Mouse (Mus musculus): ENCODE measurements at regions not wholly inside any gene's neighbourhood (a gene's known extent, or its start where the extent isn't known, plus 50 kb on each side); places are given as distances from the start of the nearest gene placed in this dataset.
"Not testable (repeated sequence)": the region's sequence is repeated elsewhere in the genome, so short reads cannot be mapped to it uniquely, and the experiment has no call there.

DNA sequence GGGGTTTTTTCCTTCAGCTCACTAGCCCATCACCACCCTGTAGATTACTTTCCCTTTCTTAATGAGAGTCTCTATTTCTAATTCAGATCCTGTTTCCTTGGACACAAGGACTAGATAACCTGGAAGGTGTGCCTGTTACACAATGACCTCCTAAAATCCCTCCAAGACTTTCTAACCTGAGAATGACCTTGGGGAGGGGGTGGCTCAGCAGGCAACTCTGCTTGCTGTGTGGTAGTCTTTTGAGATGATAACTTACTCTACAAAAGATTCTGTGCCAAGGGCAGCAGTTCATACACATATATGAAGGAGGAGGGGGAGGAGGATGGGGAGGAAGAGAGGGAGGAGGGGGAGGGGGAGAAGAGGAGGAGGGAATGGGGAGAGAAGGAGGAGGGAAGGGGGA lies 143.9 kb downstream of the Gxylt1 start:
- no peak overlapping the region for H3ac ChIP-seq (ENCODE audit: control insufficient read depth, insufficient read length, low read depth)
- TF ChIP-seq CEBPB (IDR thresholded peaks at IDR 0.05; ENCODE audit: low read depth) (no peak), MAX (IDR thresholded peaks at IDR 0.05) (no peak), MYOD1 (IDR thresholded peaks at IDR 0.05; ENCODE audit: control insufficient read depth, insufficient read length, low read depth) (no peak), CTCF (IDR thresholded peaks at IDR 0.05; ENCODE audit: control insufficient read depth, insufficient read depth, insufficient read length) (no peak), FOSL1 (IDR thresholded peaks at IDR 0.05; ENCODE audit: insufficient read depth, low read length, poor library complexity, severe bottlenecking) (no peak), MYOG (IDR thresholded peaks at IDR 0.05; ENCODE audit: control insufficient read depth, extremely low read depth, insufficient read length) (no peak)
- no peaks in the 10 kb centered on the region for H3K79me3 ChIP-seq (ENCODE audit: low read depth)
- peaks cover 4% of the 10 kb centered on the region for H3K27me3 ChIP-seq (ENCODE audit: control insufficient read depth, insufficient read depth, insufficient read length)
- H3K79me2 ChIP-seq (ENCODE audit: control insufficient read depth, insufficient read depth), result no peaks in the 10 kb centered on the region
- H3K36me3 ChIP-seq (ENCODE audit: control insufficient read depth, insufficient read depth), result no peaks in the 10 kb centered on the region
- H3K4me3 ChIP-seq (ENCODE audit: insufficient read depth, poor library complexity, severe bottlenecking), result no peak overlapping the region

- no peaks in the 10 kb centered on the region for H3K36me3 ChIP-seq (ENCODE audit: control insufficient read depth, insufficient read depth)
- H3K4me3 ChIP-seq (ENCODE audit: insufficient read depth, poor library complexity, severe bottlenecking), result no peak overlapping the region
- no peaks in the 10 kb centered on the region for H3K79me2 ChIP-seq (ENCODE audit: control insufficient read depth, insufficient read depth)
- H3K27me3 ChIP-seq (ENCODE audit: control insufficient read depth, insufficient read depth, insufficient read length), result no peaks in the 10 kb centered on the region
- H3ac ChIP-seq (ENCODE audit: control insufficient read depth, insufficient read length, low read depth), result no peak overlapping the region
- H3K79me3 ChIP-seq (ENCODE audit: low read depth), result no peaks in the 10 kb centered on the region
- TF ChIP-seq USF1 (IDR thresholded peaks at IDR 0.05; ENCODE audit: low read depth) (no peak), FOSL1 (IDR thresholded peaks at IDR 0.05; ENCODE audit: insufficient read depth, low read length, poor library complexity, severe bottlenecking) (no peak), MYOD1 (IDR thresholded peaks at IDR 0.05; ENCODE audit: control insufficient read depth, insufficient read length, low read depth) (no peak), CTCF (IDR thresholded peaks at IDR 0.05; ENCODE audit: control insufficient read depth, insufficient read depth, insufficient read length) (no peak), MYOG (IDR thresholded peaks at IDR 0.05; ENCODE audit: control insufficient read depth, extremely low read depth, insufficient read length) (no peak), MAX (IDR thresholded peaks at IDR 0.05) (no peak), CEBPB (IDR thresholded peaks at IDR 0.05; ENCODE audit: low read depth) (no peak)
Observed at GRCm38 (mm10) chr15:93125261-93125660, 149.7 kb downstream of the Gxylt1 start.

- H3K36me3 ChIP-seq (ENCODE audit: control insufficient read depth, insufficient read depth), result no peaks in the 10 kb centered on the region
- H3K27me3 ChIP-seq (ENCODE audit: control insufficient read depth, insufficient read depth, insufficient read length), result no peaks in the 10 kb centered on the region
- no peak for TF ChIP-seq CEBPB (IDR thresholded peaks at IDR 0.05; ENCODE audit: low read depth)
- TF ChIP-seq MYOG (IDR thresholded peaks at IDR 0.05; ENCODE audit: control insufficient read depth, extremely low read depth, insufficient read length), result no peak
- no peak for TF ChIP-seq FOSL1 (IDR thresholded peaks at IDR 0.05; ENCODE audit: insufficient read depth, low read length, poor library complexity, severe bottlenecking)
- no peak for TF ChIP-seq MYOD1 (IDR thresholded peaks at IDR 0.05; ENCODE audit: control insufficient read depth, insufficient read length, low read depth)
- TF ChIP-seq USF1 (IDR thresholded peaks at IDR 0.05; ENCODE audit: low read depth), result no peak
- no peak for TF ChIP-seq CTCF (IDR thresholded peaks at IDR 0.05; ENCODE audit: control insufficient read depth, insufficient read depth, insufficient read length)
- no peak for TF ChIP-seq MAX (IDR thresholded peaks at IDR 0.05)
- no peaks in the 10 kb centered on the region for H3K79me2 ChIP-seq (ENCODE audit: control insufficient read depth, insufficient read depth)
- H3ac ChIP-seq (ENCODE audit: control insufficient read depth, insufficient read length, low read depth), result no peak overlapping the region
- no peaks in the 10 kb centered on the region for H3K79me3 ChIP-seq (ENCODE audit: low read depth)
- no peak overlapping the region for H3K4me3 ChIP-seq (ENCODE audit: insufficient read depth, poor library complexity, severe bottlenecking)
Observed at GRCm38 (mm10) chr15:93121156-93121555, 153.8 kb downstream of the Gxylt1 start.

- not testable (repeated sequence) for H3K36me3 ChIP-seq (ENCODE audit: control insufficient read depth, insufficient read depth); H3K79me3 ChIP-seq (ENCODE audit: low read depth); H3K79me2 ChIP-seq (ENCODE audit: control insufficient read depth, insufficient read depth); H3K27me3 ChIP-seq (ENCODE audit: control insufficient read depth, insufficient read depth, insufficient read length); H3K4me3 ChIP-seq (ENCODE audit: insufficient read depth, poor library complexity, severe bottlenecking); H3ac ChIP-seq (ENCODE audit: control insufficient read depth, insufficient read length, low read depth)
Observed at GRCm38 (mm10) chr15:93117806-93118205, 157.2 kb downstream of the Gxylt1 start.

- no peaks in the 10 kb centered on the region for H3K36me3 ChIP-seq (ENCODE audit: control insufficient read depth, insufficient read depth)
- H3ac ChIP-seq (ENCODE audit: control insufficient read depth, insufficient read length, low read depth), result no peak overlapping the region
- H3K79me2 ChIP-seq (ENCODE audit: control insufficient read depth, insufficient read depth), result no peaks in the 10 kb centered on the region
- H3K27me3 ChIP-seq (ENCODE audit: control insufficient read depth, insufficient read depth, insufficient read length), result no peaks in the 10 kb centered on the region
- TF ChIP-seq CEBPB (IDR thresholded peaks at IDR 0.05; ENCODE audit: low read depth) (no peak), FOSL1 (IDR thresholded peaks at IDR 0.05; ENCODE audit: insufficient read depth, low read length, poor library complexity, severe bottlenecking) (no peak), MYOG (IDR thresholded peaks at IDR 0.05; ENCODE audit: control insufficient read depth, extremely low read depth, insufficient read length) (no peak), MAX (IDR thresholded peaks at IDR 0.05) (no peak), USF1 (IDR thresholded peaks at IDR 0.05; ENCODE audit: low read depth) (no peak), CTCF (IDR thresholded peaks at IDR 0.05; ENCODE audit: control insufficient read depth, insufficient read depth, insufficient read length) (no peak), MYOD1 (IDR thresholded peaks at IDR 0.05; ENCODE audit: control insufficient read depth, insufficient read length, low read depth) (no peak)
- no peak overlapping the region for H3K4me3 ChIP-seq (ENCODE audit: insufficient read depth, poor library complexity, severe bottlenecking)
- H3K79me3 ChIP-seq (ENCODE audit: low read depth), result no peaks in the 10 kb centered on the region
Observed at GRCm38 (mm10) chr15:93115674-93116102, 159.3 kb downstream of the Gxylt1 start.

- H3K79me3 ChIP-seq (ENCODE audit: low read depth), result no peaks in the 10 kb centered on the region
- no peak overlapping the region for H3ac ChIP-seq (ENCODE audit: control insufficient read depth, insufficient read length, low read depth)
- H3K27me3 ChIP-seq (ENCODE audit: control insufficient read depth, insufficient read depth, insufficient read length), result no peaks in the 10 kb centered on the region
- TF ChIP-seq CTCF (IDR thresholded peaks at IDR 0.05; ENCODE audit: control insufficient read depth, insufficient read depth, insufficient read length), result no peak
- TF ChIP-seq FOSL1 (IDR thresholded peaks at IDR 0.05; ENCODE audit: insufficient read depth, low read length, poor library complexity, severe bottlenecking), result no peak
- TF ChIP-seq CEBPB (IDR thresholded peaks at IDR 0.05; ENCODE audit: low read depth), result no peak
- no peak for TF ChIP-seq MYOD1 (IDR thresholded peaks at IDR 0.05; ENCODE audit: control insufficient read depth, insufficient read length, low read depth)
- no peak for TF ChIP-seq USF1 (IDR thresholded peaks at IDR 0.05; ENCODE audit: low read depth)
- TF ChIP-seq MAX (IDR thresholded peaks at IDR 0.05), result no peak
- TF ChIP-seq MYOG (IDR thresholded peaks at IDR 0.05; ENCODE audit: control insufficient read depth, extremely low read depth, insufficient read length), result no peak
- H3K4me3 ChIP-seq (ENCODE audit: insufficient read depth, poor library complexity, severe bottlenecking), result no peak overlapping the region
- no peaks in the 10 kb centered on the region for H3K79me2 ChIP-seq (ENCODE audit: control insufficient read depth, insufficient read depth)
- H3K36me3 ChIP-seq (ENCODE audit: control insufficient read depth, insufficient read depth), result no peaks in the 10 kb centered on the region
Observed at GRCm38 (mm10) chr15:93104936-93105335, 170.0 kb downstream of the Gxylt1 start.
